8 mouse cellular contexts compared by ENCODE assay signal in genomic region chr13:28885083-28886037, GRCm38 (mm10).
DNase-seq lines count a peak whose midpoint lies in the region; ATAC-seq lines count a peak whose summit lies in the region.

No protein-coding gene starts in this region.

- peaks cover 25% of the 10 kb centered on the region for H3K27me3 ChIP-seq in kidney, embryonic 15.5 days

- ATAC-seq in kidney, embryonic 15.5 days (replicated peaks; ENCODE audit: low FRiP score): peak; percentile 59

- H3K36me3 ChIP-seq in kidney, embryonic 15.5 days: no peaks in the 10 kb centered on the region

- peak overlapping the region; percentile 42; the same call in 1 of the 2 replicates for H3K27ac ChIP-seq in kidney, embryonic 15.5 days

- no peaks in the 10 kb centered on the region for H3K9me3 ChIP-seq in kidney, embryonic 15.5 days (replicated peaks)

- H3K4me3 ChIP-seq in kidney, embryonic 15.5 days (replicated peaks): peak overlapping the region; percentile 60

- H3K4me2 ChIP-seq in kidney, embryonic 15.5 days: peak overlapping the region; percentile 83

- DNase-seq in adrenal gland, postnatal 10 days: peak; percentile 5
- no peak for DNase-seq in adrenal gland, postnatal 4 days (ENCODE audit: low spot score in 2 of 2)
- peak; percentile 53 for DNase-seq in ZHBTc4 (ENCODE audit: low read depth, low spot score)
- DNase-seq in heart, adult 8-10 months (ENCODE audit: low spot score): peak; percentile 10
- peak; percentile 63 for DNase-seq in mesoderm, embryonic 11.5 days (ENCODE audit: low read depth, low spot score)
- DNase-seq in thymus, adult 18-20 months: peak; percentile 28 to 29
- DNase-seq in layer of hippocampus, postnatal 14 days (ENCODE audit: low spot score in 2 of 2): no peak

- peaks cover 43% of the 10 kb centered on the region for H3K4me1 ChIP-seq in kidney, embryonic 15.5 days

- H3K9ac ChIP-seq in kidney, embryonic 15.5 days: peak overlapping the region; percentile 56

- under 1% methylated on average over 28 of the region's 30 CpGs for WGBS in kidney, embryonic 15.5 days

Comparison
In these comparisons a context has a peak if more than half of its experiments do, and no peak if none do; other contexts are left out.
1. DNase-seq: peak in adrenal gland, postnatal 10 days (single experiment), ZHBTc4 (single experiment), heart, adult 8-10 months (single experiment), mesoderm, embryonic 11.5 days (single experiment) and thymus, adult 18-20 months (2 of 2); none in adrenal gland, postnatal 4 days (0 of 2) and layer of hippocampus, postnatal 14 days (0 of 2).